Mouse (Mus musculus): ENCODE results near the gene Rbm28.

DNA sequence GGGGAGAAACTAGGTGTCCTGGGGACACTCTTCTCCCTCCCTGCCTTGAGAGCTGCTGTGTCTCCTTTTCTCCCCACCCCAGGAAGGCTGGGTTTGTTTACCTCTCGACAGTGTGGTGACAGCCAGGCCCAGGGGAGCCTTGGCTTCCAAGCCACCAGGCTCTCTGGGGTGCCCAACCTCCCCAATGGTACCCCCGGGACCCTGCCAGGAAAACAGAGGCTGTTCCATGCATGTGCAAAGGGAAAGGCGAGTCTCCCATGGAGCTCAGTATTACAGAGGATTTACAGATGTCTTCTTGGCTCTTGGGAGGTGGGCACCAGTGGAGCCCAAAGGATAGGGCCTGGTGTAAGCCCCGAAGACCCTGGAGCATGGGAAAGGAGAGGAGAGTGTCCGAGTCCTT lies 48.6 kb upstream of the Rbm28 start:
- TF ChIP-seq CTCF (IDR thresholded peaks at IDR 0.05; ENCODE audit: low read depth) (no peak), EP300 (IDR thresholded peaks at IDR 0.05; ENCODE audit: low read depth) (no peak)

Measured in liver, postnatal 0 days (tissue).